Mouse (Mus musculus) thymus, postnatal 4 days (tissue): ENCODE results near the gene Snx14.
A peak's percentile ranks its signal among the peaks of the same experiment; 100 is the strongest.
"Not testable (repeated sequence)": the region's sequence is repeated elsewhere in the genome, so short reads cannot be mapped to it uniquely, and the experiment has no call there.

ENCODE experiments used
- DNase-seq: peaks from one replicate; pipeline ENCODE4 v3.0.0; 2021

Gene Snx14

GRCm38 (mm10) chr9:88438555-88439237, at the start of gene Snx14:
Gene Snx14, minus strand, starts transcription at chr9:88438958.
- DNase-seq: peak; percentile 96

GRCm38 (mm10) chr9:88484531-88484930, 45.8 kb upstream of the Snx14 start:
- DNase-seq: no peak

GRCm38 (mm10) chr9:88482829-88483396, 44.2 kb upstream of the Snx14 start:
- DNase-seq: peak; percentile 92

DNA sequence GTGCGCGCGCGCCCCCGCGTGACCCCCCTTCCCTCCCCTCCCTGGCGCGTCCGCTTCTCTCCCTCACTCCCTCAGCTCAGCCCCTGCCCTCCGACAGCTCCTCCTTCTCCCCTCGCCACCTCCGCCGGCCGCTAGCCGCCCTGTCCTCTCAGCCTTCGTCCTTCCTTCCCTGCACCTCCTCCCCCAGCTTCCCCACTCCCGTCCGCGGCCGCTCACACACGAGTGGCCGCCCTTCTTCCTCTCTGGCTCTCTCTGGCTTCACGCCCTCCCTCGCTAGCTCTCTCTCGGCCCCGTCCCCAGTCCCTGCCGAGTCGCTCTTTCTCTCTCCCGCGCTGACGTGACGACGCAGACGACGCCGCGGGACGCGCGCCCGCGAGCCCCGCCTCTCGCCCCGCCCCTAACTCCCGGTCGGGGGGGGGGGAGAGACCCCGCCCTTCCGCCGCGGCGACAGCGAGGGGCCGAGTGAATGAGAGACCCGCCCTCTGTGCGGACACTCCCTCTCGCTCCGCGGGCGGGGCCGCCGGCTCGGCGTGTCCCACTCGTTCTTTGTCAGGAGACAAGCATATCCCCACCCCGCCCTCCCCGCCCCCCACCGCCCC, 43.6 kb upstream of the Snx14 start, which contains the start of gene Syncrip:
Syncrip (minus strand) TSS at position 345 of the 599 bp plus-strand sequence.
- DNase-seq: peak; percentile 96

- peak; percentile 69 for DNase-seq
These were observed 43.0 kb upstream of the Snx14 start for GRCm38 (mm10) chr9:88481791-88482160.

DNA sequence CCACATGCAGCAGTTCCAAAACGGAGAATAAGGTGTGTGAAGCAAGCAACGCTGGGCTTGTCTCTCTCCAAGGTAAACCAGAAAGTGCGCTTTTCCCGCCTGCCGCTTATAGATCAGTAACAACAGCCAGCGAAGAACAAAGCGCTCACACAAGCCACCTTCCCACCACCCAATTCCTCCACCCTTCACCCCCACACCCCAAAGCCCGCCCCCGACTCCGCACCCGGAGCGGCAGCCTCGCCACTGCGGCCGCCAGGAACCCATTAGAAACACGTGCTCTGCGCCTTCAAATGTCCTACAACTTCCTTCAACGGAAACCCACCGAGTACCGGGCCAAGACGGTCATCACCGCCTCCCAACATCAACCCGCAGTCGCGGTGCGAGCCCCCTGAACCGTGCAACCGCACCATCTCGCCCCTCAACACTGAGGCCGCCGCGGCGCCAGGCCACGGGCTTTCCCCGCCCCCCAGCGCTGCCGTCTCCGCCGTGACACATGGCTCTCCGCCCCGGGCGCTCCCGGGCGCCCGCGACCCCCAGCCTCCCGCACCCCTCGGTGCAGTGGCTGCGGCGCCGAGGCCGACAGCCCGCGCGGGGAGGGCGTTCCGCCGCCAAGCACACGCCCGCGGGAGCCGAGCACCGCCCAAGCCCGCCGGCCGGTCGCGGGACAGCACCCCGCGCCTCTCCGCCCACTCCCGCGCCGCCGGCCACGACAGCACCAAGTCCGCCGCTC, 42.5 kb upstream of the Snx14 start:
- DNase-seq: peak; percentile 77

DNA sequence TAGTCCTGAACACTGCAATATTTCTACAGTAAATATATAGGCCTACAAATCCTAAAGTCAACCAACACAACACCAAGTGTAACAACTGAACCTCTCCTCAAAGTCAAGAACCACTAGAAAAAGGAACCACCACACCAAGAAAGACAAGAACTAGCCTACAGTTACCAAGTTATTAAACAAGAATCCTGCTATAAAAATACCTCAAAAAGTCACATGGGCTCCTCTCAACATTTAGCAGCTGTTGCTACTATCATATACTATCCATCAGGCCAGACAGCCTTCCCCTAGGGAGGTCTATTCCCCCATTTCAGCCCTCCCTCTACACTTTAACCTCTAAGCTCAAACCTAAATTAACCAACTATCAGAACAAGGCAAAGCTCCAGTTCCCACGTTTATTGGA, 41.4 kb upstream of the Snx14 start:
- DNase-seq: no peak

- DNase-seq: peak; percentile 21
These were observed 37.4 kb upstream of the Snx14 start for GRCm38 (mm10) chr9:88476138-88476537.

- not testable (repeated sequence) for DNase-seq
These were observed 22.3 kb upstream of the Snx14 start for GRCm38 (mm10) chr9:88461017-88461416.

DNA sequence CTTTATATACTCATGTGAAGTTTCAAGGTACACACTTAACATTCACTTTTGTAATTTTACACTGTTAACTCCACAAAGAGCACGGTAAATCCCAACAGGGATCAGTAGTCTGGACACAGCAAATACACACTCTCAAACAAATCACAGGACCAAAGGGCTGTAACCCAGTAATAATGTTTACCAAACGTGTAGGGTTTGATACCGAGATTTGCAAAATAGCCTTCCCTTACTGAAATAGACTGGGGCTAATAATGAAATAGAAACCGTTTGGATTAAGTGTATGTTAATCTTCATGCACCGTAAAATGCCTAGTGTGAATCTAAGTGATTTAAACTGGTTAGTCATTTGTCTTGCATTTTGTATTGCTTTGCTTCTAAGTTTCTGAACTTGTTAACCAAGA, 1.2 kb upstream of the Snx14 start:
- no peak for DNase-seq

DNA sequence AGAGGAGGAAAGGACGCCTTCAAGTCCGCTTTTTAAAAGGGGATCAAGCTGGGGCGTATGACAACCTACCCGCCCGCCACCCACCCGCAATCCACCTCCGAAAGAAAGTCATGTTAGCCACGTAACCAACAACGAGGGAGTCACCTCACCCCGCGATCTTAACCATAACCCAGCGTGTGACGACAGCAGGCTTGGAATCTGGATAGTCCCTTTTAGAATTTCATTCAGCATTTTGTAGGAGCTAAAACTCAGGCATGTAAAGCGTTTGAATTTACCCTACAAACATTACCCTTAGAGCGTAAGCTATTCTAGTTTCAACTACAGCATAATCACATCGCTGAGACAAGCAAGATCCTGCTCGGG, 461 bp upstream of the Snx14 start:
- DNase-seq: no peak

- no peak for DNase-seq
These were observed 562 bp downstream of the Snx14 start for GRCm38 (mm10) chr9:88438237-88438554.

DNA sequence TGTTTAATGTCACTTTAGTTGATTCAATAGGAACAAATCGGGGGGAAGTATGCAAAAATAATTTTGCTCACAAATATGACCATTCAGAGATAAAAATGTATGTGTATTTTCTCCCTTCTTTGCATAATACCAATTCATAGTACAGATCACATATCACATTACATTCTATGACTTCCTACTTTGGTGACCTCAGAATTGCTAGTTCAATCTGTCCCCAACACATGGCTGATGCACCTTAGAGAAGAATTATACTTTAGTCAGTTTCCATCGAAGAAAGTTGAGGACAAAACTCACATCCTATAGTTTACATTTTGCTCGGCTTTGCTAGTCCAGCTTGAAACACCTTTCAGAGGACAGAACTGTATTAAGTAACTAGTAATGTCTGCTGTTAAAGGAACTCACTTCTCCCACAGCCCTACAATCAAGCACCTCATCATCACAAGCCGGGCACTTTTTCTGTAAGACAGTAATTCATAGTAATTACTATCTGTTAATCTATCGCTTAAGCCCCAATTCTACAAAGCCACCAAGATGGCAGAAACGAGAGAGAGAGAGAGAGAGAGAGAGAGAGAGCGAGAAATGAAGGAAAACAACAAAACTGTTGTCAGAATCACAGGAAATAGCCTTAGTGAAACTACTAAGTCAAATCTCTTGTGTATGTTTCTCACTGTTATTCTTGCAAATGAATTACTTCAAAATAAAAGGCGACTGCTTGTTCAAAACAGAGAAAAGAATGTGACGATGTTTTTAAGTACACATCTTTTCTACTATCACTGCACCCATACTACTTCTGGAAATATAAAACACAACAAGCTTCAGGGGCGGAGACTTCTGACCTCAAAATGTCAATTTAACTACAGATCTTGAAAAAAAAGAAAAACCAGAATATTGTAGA, 1.2 kb downstream of the Snx14 start:
- no peak for DNase-seq

GRCm38 (mm10) chr9:88424356-88424755, 14.4 kb downstream of the Snx14 start:
- no peak for DNase-seq

GRCm38 (mm10) chr9:88422428-88422827, 16.3 kb downstream of the Snx14 start:
- DNase-seq: no peak

GRCm38 (mm10) chr9:88416752-88417151, 22.0 kb downstream of the Snx14 start:
- no peak for DNase-seq

- no peak for DNase-seq
These were observed 28.8 kb downstream of the Snx14 start for GRCm38 (mm10) chr9:88409978-88410377.

DNA sequence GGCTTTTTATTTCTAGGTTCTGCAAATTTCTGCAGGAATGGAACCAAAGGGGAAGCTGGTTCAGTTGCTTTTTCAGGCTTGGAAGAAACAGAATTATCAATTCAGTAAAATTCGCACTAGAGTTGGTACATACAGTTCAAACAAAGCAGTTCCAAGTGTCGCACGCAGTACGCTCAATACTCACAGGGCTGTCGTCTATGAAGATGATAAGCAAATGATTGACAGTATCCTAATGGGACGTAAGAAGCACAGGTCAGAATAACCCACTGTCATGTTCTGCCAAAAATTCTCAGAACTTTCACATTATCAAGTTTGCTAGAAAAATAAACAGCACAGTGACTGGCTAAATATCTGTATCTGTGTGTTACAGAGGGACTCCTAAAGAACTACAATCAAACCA, 34.2 kb downstream of the Snx14 start:
- DNase-seq: no peak

DNA sequence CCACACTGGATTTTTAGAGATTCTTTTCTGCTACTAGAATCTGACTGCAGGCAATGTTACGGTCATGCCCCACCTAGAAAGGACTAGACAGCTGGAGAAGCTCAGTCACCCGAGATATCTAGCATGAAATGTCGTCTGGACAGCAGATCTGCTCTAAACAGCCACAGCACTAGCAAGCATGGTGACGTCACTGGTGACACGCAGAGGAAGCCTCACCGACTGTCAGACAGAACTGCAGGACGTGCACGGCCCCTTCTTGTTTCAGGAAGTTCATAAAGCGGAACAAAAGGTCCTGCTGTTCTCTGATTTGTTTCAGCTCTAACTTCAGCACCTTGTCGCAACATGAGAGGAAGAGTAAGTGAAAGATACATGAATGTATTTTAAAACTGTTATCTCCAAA, 34.7 kb downstream of the Snx14 start:
- peak; percentile 34 for DNase-seq

- DNase-seq: no peak
These were observed 40.3 kb downstream of the Snx14 start for GRCm38 (mm10) chr9:88398461-88398860.

DNA sequence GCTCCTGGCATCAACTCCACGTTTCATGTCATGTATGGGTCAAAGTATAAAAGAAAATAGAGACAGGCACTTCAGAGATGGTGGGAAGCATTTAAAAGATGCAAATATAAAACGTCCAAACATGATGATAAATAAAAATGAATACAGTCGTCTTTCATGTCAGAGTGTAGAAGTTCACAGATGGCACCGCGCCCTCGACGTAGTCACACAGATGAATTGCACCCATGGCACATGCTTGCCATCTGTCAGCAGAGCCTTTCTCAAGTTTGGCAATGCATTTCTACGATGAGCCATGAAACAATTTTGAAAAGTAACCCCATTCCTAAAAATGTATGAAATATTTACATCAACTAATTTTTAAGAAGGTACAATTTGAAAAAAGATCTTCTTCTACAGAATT, 43.9 kb downstream of the Snx14 start:
- DNase-seq: no peak

- no peak for DNase-seq
These were observed 49.9 kb downstream of the Snx14 start for GRCm38 (mm10) chr9:88388826-88389225.

- DNase-seq: no peak
These were observed 58.2 kb downstream of the Snx14 start for GRCm38 (mm10) chr9:88380542-88380941.
